Mouse (Mus musculus): ENCODE data around the gene Nsg2. TPM values are rescaled to one million over a fixed set of nuclear protein-coding genes. Genes with fewer than 3 reads are reported as not detected.
"Not testable (repeated sequence)": the region's sequence is repeated elsewhere in the genome, so short reads cannot be mapped to it uniquely, and the experiment has no call there.

The Nsg2 gene
- polyA plus RNA-seq, 1 experiment = 982 TPM

GRCm38 (mm10) chr11:31984786-31985185, 15.5 kb upstream of the Nsg2 start:
- TF ChIP-seq CTCF (IDR thresholded peaks at IDR 0.05; ENCODE audit: borderline replicate concordance, extremely low read depth, insufficient read depth, insufficient read length) = no peak
- no peak for TF ChIP-seq POLR2A (IDR thresholded peaks at IDR 0.05; ENCODE audit: borderline replicate concordance, extremely low read depth, insufficient read depth, insufficient read length, poor library complexity, severe bottlenecking)
- no peak for DNase-seq (ENCODE audit: low read depth)

- TF ChIP-seq CTCF (IDR thresholded peaks at IDR 0.05; ENCODE audit: borderline replicate concordance, extremely low read depth, insufficient read depth, insufficient read length) = no peak
- no peak for TF ChIP-seq POLR2A (IDR thresholded peaks at IDR 0.05; ENCODE audit: borderline replicate concordance, extremely low read depth, insufficient read depth, insufficient read length, poor library complexity, severe bottlenecking)
Observed at GRCm38 (mm10) chr11:31992535-31992934, 7.7 kb upstream of the Nsg2 start.

GRCm38 (mm10) chr11:31999716-32000115, 547 bp upstream of the Nsg2 start:
- no peak for DNase-seq (ENCODE audit: low read depth)
- TF ChIP-seq CTCF (IDR thresholded peaks at IDR 0.05; ENCODE audit: borderline replicate concordance, extremely low read depth, insufficient read depth, insufficient read length) = no peak
- no peak for TF ChIP-seq POLR2A (IDR thresholded peaks at IDR 0.05; ENCODE audit: borderline replicate concordance, extremely low read depth, insufficient read depth, insufficient read length, poor library complexity, severe bottlenecking)

More at GRCm38 (mm10) chr11:31992535-31992934, 7.7 kb upstream of the Nsg2 start:
- no peak for DNase-seq (ENCODE audit: low read depth)

GRCm38 (mm10) chr11:32001181-32001910, 1.1 kb downstream of the Nsg2 start:
- TF ChIP-seq POLR2A (IDR thresholded peaks at IDR 0.05; ENCODE audit: borderline replicate concordance, extremely low read depth, insufficient read depth, insufficient read length, poor library complexity, severe bottlenecking) = peak; percentile 19; the same call in 1 of the 2 replicates
- TF ChIP-seq CTCF (IDR thresholded peaks at IDR 0.05; ENCODE audit: borderline replicate concordance, extremely low read depth, insufficient read depth, insufficient read length) = no peak
- peak; percentile 75 for DNase-seq (ENCODE audit: low read depth)

GRCm38 (mm10) chr11:32002670-32003072, 2.4 kb downstream of the Nsg2 start:
- TF ChIP-seq CTCF (IDR thresholded peaks at IDR 0.05; ENCODE audit: borderline replicate concordance, extremely low read depth, insufficient read depth, insufficient read length) = no peak
- peak; percentile 23; the same call in 1 of the 2 replicates for TF ChIP-seq POLR2A (IDR thresholded peaks at IDR 0.05; ENCODE audit: borderline replicate concordance, extremely low read depth, insufficient read depth, insufficient read length, poor library complexity, severe bottlenecking)
- peak; percentile 93 for DNase-seq (ENCODE audit: low read depth)

- not testable (repeated sequence) for DNase-seq (ENCODE audit: low read depth)
Observed at GRCm38 (mm10) chr11:32008049-32008448, 7.8 kb downstream of the Nsg2 start.

- TF ChIP-seq POLR2A (IDR thresholded peaks at IDR 0.05; ENCODE audit: borderline replicate concordance, extremely low read depth, insufficient read depth, insufficient read length, poor library complexity, severe bottlenecking) (no peak), CTCF (IDR thresholded peaks at IDR 0.05; ENCODE audit: borderline replicate concordance, extremely low read depth, insufficient read depth, insufficient read length) (no peak)
- no peak for DNase-seq (ENCODE audit: low read depth)
Observed at GRCm38 (mm10) chr11:32008852-32009251, 8.6 kb downstream of the Nsg2 start.

GRCm38 (mm10) chr11:32009961-32010662, 9.8 kb downstream of the Nsg2 start:
- peak; percentile 86 for DNase-seq (ENCODE audit: low read depth)
- TF ChIP-seq POLR2A (IDR thresholded peaks at IDR 0.05; ENCODE audit: borderline replicate concordance, extremely low read depth, insufficient read depth, insufficient read length, poor library complexity, severe bottlenecking) (no peak), CTCF (IDR thresholded peaks at IDR 0.05; ENCODE audit: borderline replicate concordance, extremely low read depth, insufficient read depth, insufficient read length) (no peak)

GRCm38 (mm10) chr11:32010663-32010970, 10.4 kb downstream of the Nsg2 start:
- DNase-seq (ENCODE audit: low read depth) = no peak
- TF ChIP-seq POLR2A (IDR thresholded peaks at IDR 0.05; ENCODE audit: borderline replicate concordance, extremely low read depth, insufficient read depth, insufficient read length, poor library complexity, severe bottlenecking) (no peak), CTCF (IDR thresholded peaks at IDR 0.05; ENCODE audit: borderline replicate concordance, extremely low read depth, insufficient read depth, insufficient read length) (no peak)

- TF ChIP-seq CTCF (IDR thresholded peaks at IDR 0.05; ENCODE audit: borderline replicate concordance, extremely low read depth, insufficient read depth, insufficient read length) = no peak
- TF ChIP-seq POLR2A (IDR thresholded peaks at IDR 0.05; ENCODE audit: borderline replicate concordance, extremely low read depth, insufficient read depth, insufficient read length, poor library complexity, severe bottlenecking) = no peak
- peak; percentile 39 for DNase-seq (ENCODE audit: low read depth)
Observed at GRCm38 (mm10) chr11:32011867-32012603, 11.8 kb downstream of the Nsg2 start.

GRCm38 (mm10) chr11:32013014-32013427, 12.8 kb downstream of the Nsg2 start:
- TF ChIP-seq CTCF (IDR thresholded peaks at IDR 0.05; ENCODE audit: borderline replicate concordance, extremely low read depth, insufficient read depth, insufficient read length) = no peak
- TF ChIP-seq POLR2A (IDR thresholded peaks at IDR 0.05; ENCODE audit: borderline replicate concordance, extremely low read depth, insufficient read depth, insufficient read length, poor library complexity, severe bottlenecking) = no peak
- no peak for DNase-seq (ENCODE audit: low read depth)
